Mouse (Mus musculus) forebrain, postnatal 0 days (tissue): Measurements from ENCODE around the gene Ube3b. TPM values are rescaled to one million over a fixed set of nuclear protein-coding genes. Genes with fewer than 3 reads are reported as not detected.

ENCODE experiments used
- ATAC-seq: fragments of 200-750 bp; cut with Nextera tagmentation; 2 replicates; pipeline ENCODE4 v1.8.0; 2017; ENCODE audit warnings: mild to moderate bottlenecking, moderate library complexity
- DNase-seq: peaks from one replicate; pipeline ENCODE4 v3.0.0-alpha.2; 2015
- H3K27ac ChIP-seq: fragments of 300-500 bp; sonication (generic); 2 replicates; pipeline ENCODE4 v1.5.1; 2014; ENCODE audit warnings: low read depth, mild to moderate bottlenecking, antibody characterized with exemption, low read length, moderate library complexity, mixed read lengths
- H3K27me3 ChIP-seq: fragments of 300-500 bp; sonication (generic); 2 replicates; pipeline ENCODE4 v1.6.1; 2014; ENCODE audit warnings: mild to moderate bottlenecking, low read length, mixed read lengths; ENCODE audit not compliant: insufficient read depth
- H3K36me3 ChIP-seq: fragments of 300-500 bp; sonication (generic); 2 replicates; pipeline ENCODE4 v1.6.1; 2014; ENCODE audit warnings: mild to moderate bottlenecking, moderate library complexity; ENCODE audit not compliant: insufficient read depth
- H3K4me1 ChIP-seq: fragments of 300-500 bp; sonication (generic); 2 replicates; pipeline ENCODE4 v1.6.1; 2014; ENCODE audit warnings: antibody characterized with exemption; ENCODE audit not compliant: insufficient read depth
- H3K4me2 ChIP-seq: fragments of 300-500 bp; sonication (generic); 2 replicates; pipeline ENCODE4 v1.6.1; 2014; ENCODE audit warnings: low read depth, mild to moderate bottlenecking, moderate library complexity
- H3K4me3 ChIP-seq: fragments of 300-500 bp; sonication (generic); 2 replicates; pipeline ENCODE4 v1.5.1; 2014; ENCODE audit warnings: low read depth, low read length, mixed read lengths
- H3K9ac ChIP-seq: fragments of 300-500 bp; sonication (generic); 2 replicates; pipeline ENCODE4 v1.6.1; 2014; ENCODE audit warnings: mild to moderate bottlenecking
- H3K9me3 ChIP-seq: fragments of 300-500 bp; sonication (generic); 2 replicates; pipeline ENCODE4 v1.6.1; 2016; ENCODE audit warnings: low read length
- CTCF ChIP-seq: sonication (generic); IDR thresholded peaks from 2 replicates; pipeline ENCODE4 v1.5.1; 2016; ENCODE audit warnings: antibody characterized with exemption, control low read depth, low read depth
- WGBS: fragments of 180-500 bp; shearing (Covaris S2); extraction: QIAGEN DNeasy Blood & Tissue Kit; methylation state at CpG from one replicate; pipeline ENCODE4 v1.1.7; 2014; 5-methylcytosine and 5-hydroxymethylcytosine counted together
- polyA plus RNA-seq: library from polyadenylated mRNA; unstranded; fragments of >200 nt; fragmentation: Nextera tagmentation; extraction: Ambion mirVana; gene quantifications from 2 replicates; pipeline ENCODE4 v1.2.1, GENCODE M21; 2015
- total RNA-seq: library from RNA; depleted of rRNA; stranded (reverse); fragments of >200 nt; gene quantifications from 2 replicates; pipeline ENCODE4 v1.2.3, GENCODE M21; 2014

The Ube3b gene
- total and polyA plus RNA-seq, 2 experiments from 2014 or later: 35.2 to 46.8 TPM

- TF ChIP-seq CTCF: no peak
- no peak for DNase-seq
- Histone ChIP-seq H3K27ac (no peak overlapping the region), H3K27me3 (no peaks in the 10 kb centered on the region), H3K4me2 (no peak overlapping the region), H3K9me3 (no peaks in the 10 kb centered on the region), H3K36me3 (peaks cover 50% of the 10 kb centered on the region), H3K4me1 (peaks cover 3% of the 10 kb centered on the region; the same call in 1 of the 2 replicates), H3K9ac (no peak overlapping the region), H3K4me3 (no peak overlapping the region)
- no peak for ATAC-seq
- 92% methylated on average over 23 of the region's 23 CpGs for WGBS
Observed at GRCm38 (mm10) chr5:114374409-114375213, 5.8 kb upstream of the Ube3b start.

GRCm38 (mm10) chr5:114378177-114378920, 2.1 kb upstream of the Ube3b start:
- Histone ChIP-seq H3K4me2 (peak overlapping the region; percentile 70), H3K9me3 (no peaks in the 10 kb centered on the region), H3K27me3 (no peaks in the 10 kb centered on the region), H3K4me3 (peak overlapping the region; percentile 96), H3K4me1 (peaks cover 16% of the 10 kb centered on the region), H3K9ac (peak overlapping the region; percentile 91; the same call in 1 of the 2 replicates), H3K36me3 (peaks cover 18% of the 10 kb centered on the region), H3K27ac (0 out of 2 replicates have a peak overlapping the region, but pooled peaks have one; percentile 15)
- ATAC-seq (no peak), DNase-seq (no peak)
- WGBS: 68% methylated on average over 10 of the region's 10 CpGs
- TF ChIP-seq CTCF: no peak

GRCm38 (mm10) chr5:114378936-114379335, 1.5 kb upstream of the Ube3b start:
- H3K27ac ChIP-seq: 0 out of 2 replicates have a peak overlapping the region, but pooled peaks have one; percentile 15
- no peaks in the 10 kb centered on the region for H3K9me3 ChIP-seq
- TF ChIP-seq CTCF: no peak
- no peaks in the 10 kb centered on the region for H3K27me3 ChIP-seq
- peak overlapping the region; percentile 96 for H3K4me3 ChIP-seq
- DNase-seq (no peak), ATAC-seq (no peak)
- H3K36me3 ChIP-seq: peaks cover 12% of the 10 kb centered on the region
- peak overlapping the region; percentile 70 for H3K4me2 ChIP-seq
- H3K4me1 ChIP-seq: peaks cover 16% of the 10 kb centered on the region
- H3K9ac ChIP-seq: peak overlapping the region; percentile 91; the same call in 1 of the 2 replicates
- WGBS: 30% methylated on average over 6 of the region's 6 CpGs

- peaks cover 8% of the 10 kb centered on the region; the same call in 1 of the 2 replicates for H3K36me3 ChIP-seq
- 2% methylated on average over 20 of the region's 20 CpGs for WGBS
- DNase-seq (peak; percentile 43), ATAC-seq (peak; percentile 49)
- peaks cover 16% of the 10 kb centered on the region for H3K4me1 ChIP-seq
- H3K4me2 ChIP-seq: peak overlapping the region; percentile 70
- H3K27ac ChIP-seq: peak overlapping the region; percentile 91
- peak overlapping the region; percentile 91 for H3K9ac ChIP-seq
- TF ChIP-seq CTCF: no peak
- no peaks in the 10 kb centered on the region for H3K27me3 ChIP-seq
- H3K4me3 ChIP-seq: peak overlapping the region; percentile 96
- H3K9me3 ChIP-seq: no peaks in the 10 kb centered on the region
Observed at GRCm38 (mm10) chr5:114379763-114380162, 644 bp upstream of the Ube3b start.

- DNase-seq: no peak
- WGBS: 2% methylated on average over 18 of the region's 18 CpGs
- H3K27ac ChIP-seq: peak overlapping the region; percentile 91
- no peak for TF ChIP-seq CTCF
- peaks cover 9% of the 10 kb centered on the region for H3K36me3 ChIP-seq
- H3K4me3 ChIP-seq: peak overlapping the region; percentile 96
- no peaks in the 10 kb centered on the region for H3K27me3 ChIP-seq
- peak overlapping the region; percentile 70 for H3K4me2 ChIP-seq
- H3K9ac ChIP-seq: peak overlapping the region; percentile 91
- H3K4me1 ChIP-seq: peaks cover 16% of the 10 kb centered on the region
- peak; percentile 16 for ATAC-seq
- no peaks in the 10 kb centered on the region for H3K9me3 ChIP-seq
Observed at GRCm38 (mm10) chr5:114381013-114381351, 575 bp downstream of the Ube3b start.

- Histone ChIP-seq H3K4me1 (peaks cover 16% of the 10 kb centered on the region), H3K9me3 (no peaks in the 10 kb centered on the region), H3K36me3 (peaks cover 33% of the 10 kb centered on the region), H3K4me2 (no peak overlapping the region), H3K27ac (no peak overlapping the region), H3K9ac (no peak overlapping the region), H3K27me3 (no peaks in the 10 kb centered on the region), H3K4me3 (no peak overlapping the region)
- DNase-seq: peak; percentile 30
- no peak for ATAC-seq
- TF ChIP-seq CTCF: peak; percentile 74
- WGBS: 78% methylated on average over 9 of the region's 9 CpGs
Observed at GRCm38 (mm10) chr5:114383184-114383904, 2.9 kb downstream of the Ube3b start.
